Mouse (Mus musculus) urinary bladder, adult 2 months (tissue): ENCODE measurements at regions not wholly inside any gene's neighbourhood (a gene's known extent, or its start where the extent isn't known, plus 50 kb on each side); places are given as distances from the start of the nearest gene placed in this dataset.

Experiments
- DNase-seq: peaks from one replicate; pipeline ENCODE4 v3.0.0; 2022; ENCODE audit warnings: low spot score

DNA sequence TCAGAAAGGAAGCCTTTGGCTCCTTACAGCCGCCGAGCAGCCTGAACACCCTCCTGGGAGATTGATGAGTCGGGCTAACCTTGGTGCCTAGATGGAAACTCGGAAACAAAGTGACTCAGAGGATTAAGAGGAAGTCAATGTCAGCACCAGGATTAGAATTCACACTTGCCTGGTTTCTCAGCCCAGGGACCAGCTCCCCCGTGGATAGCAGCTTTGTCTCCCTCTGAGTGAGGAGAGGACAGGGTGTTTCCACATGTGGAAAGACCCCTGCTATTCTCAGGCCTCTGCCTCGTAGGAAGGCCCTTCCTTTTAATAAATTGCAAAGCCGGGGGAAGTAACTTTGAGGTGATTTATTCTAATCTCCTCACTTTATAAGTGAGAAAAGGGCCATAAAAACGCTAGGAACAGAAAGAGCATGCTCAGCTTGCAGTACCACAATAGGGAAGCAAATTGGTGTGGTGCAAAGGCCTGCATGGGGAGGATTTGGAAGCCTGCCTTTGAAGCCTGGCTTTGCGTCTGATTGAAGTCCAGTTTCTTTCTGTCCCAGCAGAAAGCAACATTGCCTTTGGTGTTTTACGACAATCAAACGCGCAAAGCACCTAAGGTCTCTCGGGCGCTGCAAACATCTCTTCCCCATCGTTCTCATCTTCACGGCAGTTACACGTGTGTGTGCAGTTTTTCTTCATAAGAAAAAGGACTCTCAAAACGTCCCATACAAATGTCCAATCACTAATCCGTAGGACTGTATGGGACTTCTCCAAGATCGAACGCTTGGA lies 242.8 kb downstream of the Ndfip2 start:
- DNase-seq = no peak

DNA sequence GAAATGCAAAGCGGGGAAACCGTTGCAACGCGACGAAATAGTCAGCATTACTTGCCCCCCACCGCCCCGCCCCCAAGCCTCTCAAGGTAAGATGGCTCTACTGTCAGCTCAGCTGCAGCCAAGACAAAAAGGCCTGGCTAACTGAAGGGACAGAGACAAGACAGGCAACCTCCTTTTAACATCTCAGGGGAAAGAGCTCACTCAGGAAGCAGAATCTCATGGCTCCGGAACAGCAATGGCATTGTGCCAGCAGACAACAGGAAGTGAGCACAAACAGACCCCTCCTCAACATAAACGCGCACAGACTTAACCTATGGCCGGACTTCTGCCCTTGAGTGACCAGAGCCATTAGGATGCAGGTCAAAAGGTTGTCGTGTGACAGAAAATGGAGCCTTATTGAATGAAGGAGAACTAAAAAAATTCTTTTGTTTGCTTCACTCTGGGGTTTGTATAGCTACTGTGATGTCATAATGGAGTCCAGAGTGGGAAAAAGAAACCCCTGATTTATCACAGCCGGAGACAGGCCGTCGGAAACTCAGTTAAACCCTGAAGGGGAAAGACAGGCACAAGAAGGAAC lies 241.0 kb downstream of the Ndfip2 start:
- no peak for DNase-seq

DNA sequence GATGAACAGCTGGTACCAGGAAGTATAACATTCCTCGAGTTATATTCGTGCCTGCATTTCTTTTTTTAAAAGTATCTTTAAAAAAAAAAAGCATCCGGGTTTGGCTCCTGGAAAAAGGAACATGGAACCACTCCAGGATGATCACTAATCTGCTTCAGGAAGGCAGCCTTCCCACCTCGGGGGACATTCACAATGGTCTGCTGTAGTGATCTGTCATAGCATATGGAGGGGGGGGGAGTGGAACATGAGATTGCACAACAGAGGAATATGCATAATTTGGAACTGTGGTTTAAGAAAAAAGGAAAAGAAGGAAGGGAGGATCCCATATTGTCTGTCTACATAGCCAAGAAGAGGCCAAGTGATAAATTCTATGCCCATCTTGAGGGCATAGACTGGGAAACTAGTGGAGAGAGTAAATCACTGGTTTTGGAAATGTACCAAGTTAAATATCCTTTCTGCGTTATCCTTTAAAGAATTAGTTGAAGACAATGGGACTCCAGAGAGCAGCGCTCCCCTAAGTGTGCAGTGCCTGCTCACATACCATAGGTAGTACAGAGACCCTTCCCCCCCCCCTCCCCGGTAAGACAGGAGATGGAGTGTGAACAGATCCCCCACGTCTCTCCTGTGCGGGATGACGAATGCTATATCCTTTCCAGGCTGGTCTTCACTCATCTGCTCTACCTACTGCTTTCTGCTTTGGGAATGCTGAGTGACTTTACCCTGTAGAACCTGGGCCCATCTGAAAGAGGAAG lies 240.0 kb downstream of the Ndfip2 start:
- no peak for DNase-seq

DNA sequence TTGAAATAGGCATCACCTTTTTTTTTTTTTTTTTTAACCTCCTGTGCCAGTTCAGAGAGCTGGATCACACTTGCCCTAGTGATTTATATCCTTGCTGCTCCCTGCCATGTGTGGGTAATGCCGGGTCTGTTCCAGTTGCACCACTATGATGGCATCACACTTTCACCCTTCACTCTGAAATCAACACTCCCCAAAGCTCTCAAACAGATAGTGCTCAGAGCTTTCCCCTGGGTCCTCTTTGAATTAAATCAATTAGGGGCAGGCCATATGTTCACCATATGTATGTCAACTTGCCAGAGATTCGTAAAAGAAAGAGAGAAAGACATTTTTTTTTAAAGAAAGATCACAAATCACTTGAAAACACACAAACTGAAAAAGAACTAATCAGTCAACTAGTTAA lies 236.8 kb downstream of the Ndfip2 start:
- no peak for DNase-seq

DNA sequence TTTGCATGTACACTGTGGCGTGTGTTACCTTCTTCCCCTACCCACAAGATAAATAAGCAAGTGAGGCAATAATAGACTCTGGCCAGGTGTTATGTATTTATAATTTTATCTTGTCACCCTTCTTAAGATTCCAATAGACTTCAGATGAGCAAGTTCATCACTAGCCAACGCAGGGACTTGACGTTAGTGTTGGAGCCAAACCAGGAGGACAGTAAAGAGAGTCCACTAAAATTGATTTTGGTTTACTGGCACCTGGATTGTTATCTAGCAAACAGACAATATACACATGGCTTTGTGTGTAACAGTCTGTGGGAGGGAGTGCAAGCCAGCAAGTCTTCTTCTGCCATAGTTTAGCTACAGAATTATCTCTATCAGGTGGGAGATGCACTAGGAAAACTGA lies 236.0 kb downstream of the Ndfip2 start:
- no peak for DNase-seq

DNA sequence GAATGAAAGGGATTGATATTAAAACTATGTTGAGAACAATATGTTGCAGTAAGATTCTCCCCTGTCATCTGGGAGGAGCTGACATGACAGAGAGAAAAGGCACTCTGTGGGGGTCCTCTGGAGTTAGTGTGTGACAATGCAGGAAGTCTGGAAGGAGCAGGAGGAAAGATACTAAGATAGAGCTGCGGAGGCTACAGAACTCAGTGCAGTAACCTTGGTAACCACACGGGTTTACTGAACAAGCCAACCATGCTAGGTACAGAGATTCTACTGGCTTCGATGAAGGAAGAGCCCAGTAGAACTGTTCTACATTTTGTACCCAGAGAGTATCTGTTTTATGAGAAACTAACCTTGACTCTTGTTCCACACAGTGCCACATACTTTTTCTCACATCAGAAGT lies 231.8 kb downstream of the Ndfip2 start:
- DNase-seq = no peak

DNA sequence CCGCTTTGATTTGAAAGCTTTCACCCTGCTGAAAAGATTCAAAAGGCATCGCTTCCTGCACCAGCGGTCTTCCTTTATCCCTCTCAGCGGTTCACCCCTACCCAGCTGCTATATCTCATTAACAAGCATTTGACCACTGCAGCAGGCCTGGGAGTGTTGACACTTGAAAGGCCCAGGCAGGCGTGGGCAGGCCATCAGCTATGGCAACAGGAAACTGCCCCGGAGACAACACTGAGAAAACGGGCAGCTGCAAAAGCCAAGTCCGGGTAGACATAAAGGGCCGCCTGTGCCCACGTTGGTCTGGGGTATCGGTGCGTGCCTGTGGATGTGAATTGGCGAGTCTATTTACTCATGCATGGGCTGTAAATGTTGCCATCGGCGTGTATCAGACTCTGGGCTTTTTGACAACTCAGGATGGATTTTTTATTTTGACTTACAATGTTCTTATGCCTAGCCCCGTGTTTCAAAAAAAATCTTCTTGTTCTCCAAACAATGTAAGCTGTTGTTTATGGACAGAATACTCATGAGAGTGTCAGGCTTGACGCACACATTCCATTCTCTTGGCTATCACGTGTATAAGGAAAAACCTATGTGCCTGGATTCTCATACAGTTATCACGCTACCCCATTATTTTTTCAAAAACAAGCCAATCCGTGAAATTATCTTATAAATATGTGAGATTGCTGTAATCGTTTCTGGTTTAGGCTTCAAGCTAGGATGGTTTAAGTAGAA lies 225.1 kb downstream of the Ndfip2 start:
- peak; percentile 27 for DNase-seq

DNA sequence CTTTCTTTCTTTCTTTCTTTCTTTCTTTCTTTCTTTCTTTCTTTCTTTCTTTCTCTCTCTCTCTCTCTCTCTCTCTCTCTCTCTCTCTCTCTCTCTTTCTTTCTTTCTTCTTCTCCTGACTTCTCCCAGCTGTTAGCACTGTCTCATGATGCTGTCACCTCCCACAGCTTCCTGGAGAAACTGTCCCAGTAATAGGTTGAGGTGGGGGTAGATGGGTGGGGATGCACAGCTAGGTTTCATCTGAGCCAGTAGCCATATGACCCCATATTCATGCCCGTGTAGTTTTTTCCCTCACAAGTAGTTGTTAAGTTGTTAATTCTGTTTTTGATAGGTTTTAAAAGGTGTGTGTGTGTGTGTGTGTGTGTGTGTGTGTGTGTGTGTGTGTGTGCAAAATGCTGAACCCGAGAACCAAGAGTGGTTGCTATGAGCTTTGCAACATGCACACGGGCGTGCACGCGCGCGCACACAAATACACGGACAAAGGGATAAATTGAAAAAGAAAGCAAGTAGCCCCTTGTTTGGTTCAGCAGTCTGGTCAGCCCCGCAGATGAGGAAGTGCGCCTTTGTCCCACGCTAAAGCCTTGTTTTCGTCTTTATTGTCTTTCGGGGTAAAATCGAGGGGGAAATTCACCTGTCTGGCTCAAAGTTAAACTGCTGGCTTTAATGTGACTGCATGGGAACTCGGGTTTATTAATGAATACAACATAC lies 224.4 kb downstream of the Ndfip2 start:
- no peak for DNase-seq

DNA sequence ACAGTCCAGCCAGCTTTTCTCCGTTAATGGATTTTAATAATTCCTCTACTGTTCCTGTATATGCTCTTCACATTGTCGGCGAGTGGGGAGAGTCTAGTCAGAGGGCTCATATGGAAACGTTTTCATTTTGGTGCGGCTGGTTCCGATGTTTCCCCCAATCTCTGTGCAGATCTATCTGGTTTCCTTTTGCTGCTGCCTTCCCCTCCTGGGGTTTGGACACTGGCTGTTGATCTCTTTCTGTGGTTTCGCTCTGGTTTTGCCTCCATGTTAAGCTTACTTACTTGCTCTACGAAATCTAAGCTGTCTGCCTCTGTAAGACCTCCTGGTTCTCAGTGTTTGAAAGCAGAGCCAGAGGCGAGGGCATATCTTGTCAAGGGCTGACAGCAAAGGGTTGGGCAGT lies 221.7 kb downstream of the Ndfip2 start:
- no peak for DNase-seq

DNA sequence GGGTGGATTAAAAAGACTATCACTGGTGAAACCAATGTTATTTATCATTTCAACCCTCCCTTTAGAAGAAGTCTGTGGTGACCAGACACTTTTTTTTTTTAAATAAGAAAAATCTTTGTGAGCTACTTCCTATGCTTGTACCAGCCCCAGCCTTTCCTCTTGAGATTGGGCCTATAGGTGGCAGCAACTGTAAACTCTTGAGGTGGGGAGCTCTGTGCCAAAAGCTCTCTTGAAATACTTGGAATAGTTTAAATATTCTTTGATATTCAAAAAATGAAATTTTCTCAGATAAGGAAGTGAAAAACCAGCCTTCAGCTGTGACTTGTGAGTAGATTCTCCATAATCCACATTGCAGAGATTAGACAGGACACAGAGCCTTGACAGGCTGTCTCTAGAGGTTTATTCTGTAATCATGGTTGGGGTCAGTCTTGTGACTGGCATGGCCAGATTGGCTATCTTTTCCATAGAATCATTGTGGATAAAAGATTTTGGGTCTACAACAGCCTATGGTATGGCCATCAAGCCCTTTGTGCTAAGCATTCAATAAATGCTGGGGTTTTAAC lies 216.7 kb downstream of the Ndfip2 start:
- no peak for DNase-seq

DNA sequence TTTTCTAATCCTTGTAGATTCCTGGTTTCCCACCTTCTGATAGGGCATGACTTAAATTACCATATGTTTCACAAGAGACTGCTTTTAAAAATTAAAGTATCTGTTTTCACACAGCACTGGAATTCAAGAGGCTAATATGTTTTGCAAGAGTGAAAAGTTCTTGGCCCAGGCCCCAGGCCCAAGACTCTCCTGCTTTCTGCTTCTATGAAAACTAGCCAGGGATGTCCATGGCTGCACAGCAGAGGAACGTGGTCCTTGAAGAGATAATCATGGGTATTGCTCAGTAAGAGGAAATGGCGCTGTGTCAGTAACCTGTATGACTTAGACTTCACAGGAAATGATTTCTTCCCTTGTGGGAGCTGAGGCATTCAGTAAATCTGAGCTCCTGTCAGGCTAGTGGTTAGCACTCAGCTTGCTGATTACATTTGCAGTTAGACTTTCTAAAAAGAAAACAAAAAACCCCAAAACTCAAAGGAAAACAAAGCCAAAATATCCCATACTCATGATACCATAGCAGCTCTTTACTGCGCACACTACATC lies 190.6 kb downstream of the Ndfip2 start:
- no peak for DNase-seq

DNA sequence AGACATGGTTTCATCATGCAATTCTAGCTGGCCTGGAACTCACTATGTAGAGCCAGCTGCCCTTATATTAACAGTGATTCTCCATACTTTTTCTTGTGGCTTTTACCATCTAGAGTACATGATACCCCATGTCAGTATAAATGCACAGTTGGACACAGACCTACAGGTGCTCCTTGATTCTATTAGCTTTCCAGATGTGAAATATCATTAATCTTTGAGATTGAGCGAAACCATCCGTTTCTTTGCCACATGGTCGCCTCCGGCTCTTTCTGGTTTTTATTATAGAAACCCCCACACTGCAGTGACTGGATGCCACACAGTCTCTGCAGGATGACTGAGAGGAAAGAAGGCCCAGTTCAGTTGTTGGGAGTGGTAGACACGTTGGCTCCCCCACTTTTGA lies 188.7 kb downstream of the Ndfip2 start:
- DNase-seq = no peak

DNA sequence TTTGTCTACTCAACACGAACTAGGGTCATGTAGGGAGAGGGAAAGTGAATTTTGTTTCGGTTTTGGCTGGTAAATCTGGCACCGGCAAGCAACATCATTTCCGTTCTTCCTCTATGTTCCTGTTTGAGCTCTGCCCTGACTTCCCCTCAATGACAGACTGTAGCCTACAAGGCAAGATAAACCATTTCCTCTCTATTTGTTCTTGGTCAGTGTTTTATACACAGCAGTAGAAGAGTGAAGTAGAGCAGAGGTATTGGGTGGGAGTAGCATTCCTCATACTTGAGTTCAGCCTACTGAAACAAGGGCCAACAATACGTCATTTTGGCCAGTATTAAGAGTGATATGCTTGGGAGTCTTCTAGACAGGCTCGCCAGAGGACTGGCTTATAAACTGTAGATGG lies 177.0 kb downstream of the Ndfip2 start:
- no peak for DNase-seq

DNA sequence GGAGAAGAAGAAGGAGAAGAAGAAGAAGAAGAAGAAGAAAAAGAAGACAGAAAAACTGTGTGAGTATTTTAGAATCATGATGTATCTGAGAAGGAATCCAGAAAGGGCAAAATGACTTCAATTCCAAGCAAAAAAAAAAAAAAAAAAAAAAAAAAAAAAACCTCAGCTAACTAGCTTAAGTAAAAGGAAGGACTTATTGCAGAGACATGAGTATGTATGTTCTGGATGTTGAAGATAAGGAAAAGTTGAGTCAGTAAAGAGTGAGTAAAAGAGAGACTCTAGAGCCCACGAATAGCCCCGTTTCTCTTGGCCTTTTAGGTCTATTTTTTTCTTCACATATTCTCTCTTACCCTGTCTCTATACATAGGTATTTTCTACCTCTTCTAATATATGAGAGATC lies 175.1 kb downstream of the Ndfip2 start:
- DNase-seq = no peak

DNA sequence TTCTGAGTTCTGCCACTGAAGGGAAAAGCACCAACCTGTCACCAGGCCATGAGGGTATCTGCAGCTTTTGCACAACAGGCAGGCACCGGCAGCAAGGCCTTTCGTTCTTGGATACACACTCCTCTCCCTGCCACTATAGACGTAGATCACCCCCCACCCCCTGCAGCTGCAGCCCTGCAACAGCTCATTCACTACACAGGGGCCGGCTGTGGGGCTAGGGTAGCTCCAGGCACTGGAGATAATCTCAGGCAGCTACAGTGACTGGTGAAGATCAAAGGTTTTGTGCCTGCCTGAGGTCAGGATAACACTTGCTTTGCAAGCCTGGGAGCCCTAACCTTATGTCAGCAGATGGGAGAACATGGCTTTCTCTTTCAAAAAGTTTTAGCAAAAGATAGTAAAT lies 174.3 kb downstream of the Ndfip2 start:
- DNase-seq = no peak

DNA sequence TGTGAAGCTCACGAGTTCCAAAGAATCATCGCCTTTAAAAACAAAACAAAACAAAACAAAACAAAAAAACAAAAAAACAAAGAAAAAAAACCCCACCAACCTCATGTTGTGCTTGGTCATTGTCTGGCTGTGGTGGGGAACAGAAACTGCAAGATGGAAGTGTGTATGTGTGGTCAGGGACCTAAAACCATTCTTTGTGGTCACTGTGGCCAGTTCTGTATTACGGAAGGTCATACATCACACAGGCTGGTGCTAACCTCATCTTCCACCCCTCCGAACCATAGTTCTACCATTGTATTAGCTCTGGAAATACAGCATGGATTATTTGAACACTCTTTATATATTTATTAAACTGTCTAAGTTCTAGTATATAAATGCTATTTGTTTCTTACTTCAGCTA lies 173.2 kb downstream of the Ndfip2 start:
- no peak for DNase-seq

DNA sequence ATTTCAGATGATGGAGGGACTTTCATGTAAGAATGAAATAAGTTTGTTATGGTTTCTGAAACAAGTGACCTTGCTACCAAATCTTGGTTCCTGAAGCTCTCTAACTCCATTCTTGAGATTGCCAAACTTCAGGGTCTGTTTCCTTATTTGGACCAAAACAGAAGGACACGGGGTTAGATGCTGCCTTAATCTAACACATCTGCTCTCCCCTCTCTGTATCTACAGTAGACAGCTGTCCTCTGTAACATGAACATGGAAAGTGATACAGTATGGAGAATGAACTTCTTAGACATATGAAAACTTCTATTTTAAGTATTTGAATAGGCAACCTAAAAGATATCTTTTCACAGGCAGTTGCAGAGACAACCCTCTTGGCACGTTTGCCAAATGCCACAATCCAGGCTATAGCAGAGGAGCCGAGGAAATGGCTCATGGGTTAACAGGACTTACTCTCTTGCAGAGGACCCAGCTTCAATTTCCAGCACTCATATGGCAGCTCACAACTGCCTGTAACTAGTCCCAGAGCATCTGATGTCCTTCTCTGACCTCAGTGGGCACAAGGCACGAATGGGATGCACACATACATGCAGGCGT lies 171.4 kb downstream of the Ndfip2 start:
- no peak for DNase-seq

DNA sequence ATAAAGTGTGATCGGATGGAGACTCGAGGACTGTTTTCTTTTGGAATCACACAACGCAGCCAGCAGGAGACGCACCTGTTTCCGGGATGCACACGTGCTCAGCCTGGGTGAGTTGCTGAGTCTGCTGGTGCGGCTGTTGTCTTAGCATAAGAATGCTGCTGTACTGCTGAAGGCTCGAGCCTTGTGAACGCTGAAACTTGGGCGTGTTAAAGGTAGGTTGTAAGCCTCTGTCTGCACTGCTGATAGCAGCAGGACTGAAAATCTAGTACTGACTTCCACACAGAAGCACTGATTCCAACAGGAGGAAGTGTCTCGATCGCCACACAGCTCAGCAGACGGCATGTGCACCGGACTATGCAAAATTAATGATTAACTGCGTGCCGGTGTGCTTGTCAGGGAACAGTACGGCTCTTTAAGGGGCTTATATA lies 169.1 kb downstream of the Ndfip2 start:
- DNase-seq = no peak

DNA sequence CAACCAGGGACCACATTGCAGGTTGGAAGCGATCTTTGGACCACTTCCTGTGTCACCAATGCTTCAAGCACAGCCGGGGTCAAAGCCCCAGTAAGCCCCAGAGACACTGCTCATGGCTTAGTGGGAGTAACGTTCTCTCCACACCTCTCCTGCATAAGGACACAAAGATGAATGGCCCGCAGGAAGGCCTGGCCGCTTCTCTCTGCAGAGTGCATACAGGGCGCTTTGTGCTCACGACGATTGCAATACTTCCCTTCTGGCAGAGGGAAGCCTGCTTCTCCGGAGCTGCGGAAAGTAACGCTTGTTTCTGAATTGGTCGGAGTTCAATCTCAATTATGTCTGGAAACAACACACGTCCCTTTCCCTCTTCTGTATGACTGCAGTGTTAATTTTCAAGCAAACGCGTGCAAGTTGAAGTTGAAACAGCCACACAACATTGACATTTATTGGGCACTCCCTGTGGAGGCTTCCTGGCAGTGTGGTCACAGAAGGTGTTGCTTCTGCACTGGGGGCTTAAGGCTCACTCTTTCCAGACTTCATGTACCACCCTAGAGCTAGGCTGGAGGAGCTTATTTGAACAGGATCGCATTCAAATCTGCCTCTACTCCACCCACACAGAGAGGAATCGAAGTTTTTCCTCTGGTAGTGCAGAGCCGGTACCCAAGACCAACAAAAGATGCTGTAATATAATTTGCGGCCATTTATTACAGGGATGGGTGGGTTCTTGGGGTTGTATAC lies 168.4 kb downstream of the Ndfip2 start:
- DNase-seq = no peak

DNA sequence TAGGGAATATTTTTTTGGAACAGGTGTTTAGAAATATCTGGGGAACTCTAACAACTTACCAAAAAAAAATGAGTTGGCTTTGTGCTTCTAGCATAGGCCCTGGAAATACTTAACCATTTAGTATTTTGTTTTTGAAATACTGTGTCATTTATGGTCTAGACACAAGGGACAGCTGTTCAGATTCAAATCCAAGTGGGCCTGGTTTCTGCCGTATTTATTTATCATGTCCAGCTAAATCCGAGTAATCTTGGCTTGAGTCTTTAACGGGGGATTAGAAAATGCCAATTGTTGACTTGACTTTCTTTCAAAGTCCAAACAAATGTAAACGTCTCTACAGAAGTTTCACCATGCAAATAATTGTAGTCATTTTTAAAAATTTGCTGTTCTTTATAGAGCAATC lies 159.6 kb downstream of the Ndfip2 start:
- no peak for DNase-seq
